Mouse (Mus musculus): ENCODE results near the gene Furin. TPM values are rescaled to one million over a fixed set of nuclear protein-coding genes. Genes with fewer than 3 reads are reported as not detected.

Gene Furin
- polyA plus RNA-seq, 1 experiment from 2014 or later, result 6.7 TPM

GRCm38 (mm10) chr7:80367232-80367631 is 38.0 kb downstream of the Furin start:
- 97% methylated on average over 7 of the region's 7 CpGs for WGBS
- Histone ChIP-seq H3K27me3 (ENCODE audit: control insufficient read depth, insufficient read depth, low read length) (no peaks in the 10 kb centered on the region), H3K36me3 (replicated peaks; ENCODE audit: control insufficient read depth, insufficient read depth) (peaks cover 64% of the 10 kb centered on the region), H3K27ac (no peak overlapping the region), H3K9me3 (ENCODE audit: control insufficient read depth, low read length) (no peaks in the 10 kb centered on the region), H3K9ac (no peak overlapping the region), H3K4me2 (replicated peaks) (no peak overlapping the region), H3K4me1 (replicated peaks; ENCODE audit: control insufficient read depth, insufficient read depth, low read length) (peaks cover 16% of the 10 kb centered on the region), H3K4me3 (replicated peaks; ENCODE audit: low read length) (no peak overlapping the region)
- ATAC-seq (ENCODE audit: low FRiP score) (no peak), DNase-seq (ENCODE audit: low spot score) (no peak)

GRCm38 (mm10) chr7:80365759-80366158 is 39.5 kb downstream of the Furin start:
- 89% methylated on average over 2 of the region's 2 CpGs for whole genome bisulfite sequencing
- Histone ChIP-seq H3K36me3 (replicated peaks; ENCODE audit: control insufficient read depth, insufficient read depth) (peaks cover 79% of the 10 kb centered on the region), H3K27ac (no peak overlapping the region), H3K4me1 (replicated peaks; ENCODE audit: control insufficient read depth, insufficient read depth, low read length) (peaks cover 16% of the 10 kb centered on the region), H3K9me3 (ENCODE audit: control insufficient read depth, low read length) (no peaks in the 10 kb centered on the region), H3K4me3 (replicated peaks; ENCODE audit: low read length) (no peak overlapping the region), H3K4me2 (replicated peaks) (no peak overlapping the region), H3K9ac (no peak overlapping the region), H3K27me3 (ENCODE audit: control insufficient read depth, insufficient read depth, low read length) (no peaks in the 10 kb centered on the region)
- ATAC-seq (ENCODE audit: low FRiP score) (no peak), DNase-seq (ENCODE audit: low spot score) (no peak)

GRCm38 (mm10) chr7:80360435-80360834 is 44.8 kb downstream of the Furin start:
- DNase-seq (ENCODE audit: low spot score) (no peak), ATAC-seq (ENCODE audit: low FRiP score) (no peak)
- H3K27me3 ChIP-seq (ENCODE audit: control insufficient read depth, insufficient read depth, low read length), result no peaks in the 10 kb centered on the region
- no peaks in the 10 kb centered on the region for H3K9me3 ChIP-seq (ENCODE audit: control insufficient read depth, low read length)
- H3K4me2 ChIP-seq (replicated peaks), result no peak overlapping the region
- H3K9ac ChIP-seq, result no peak overlapping the region
- no peak overlapping the region for H3K27ac ChIP-seq
- 78% methylated on average over 3 of the region's 3 CpGs for WGBS
- H3K4me3 ChIP-seq (replicated peaks; ENCODE audit: low read length), result no peak overlapping the region
- H3K4me1 ChIP-seq (replicated peaks; ENCODE audit: control insufficient read depth, insufficient read depth, low read length), result no peaks in the 10 kb centered on the region
- peaks cover 98% of the 10 kb centered on the region for H3K36me3 ChIP-seq (replicated peaks; ENCODE audit: control insufficient read depth, insufficient read depth)

DNA sequence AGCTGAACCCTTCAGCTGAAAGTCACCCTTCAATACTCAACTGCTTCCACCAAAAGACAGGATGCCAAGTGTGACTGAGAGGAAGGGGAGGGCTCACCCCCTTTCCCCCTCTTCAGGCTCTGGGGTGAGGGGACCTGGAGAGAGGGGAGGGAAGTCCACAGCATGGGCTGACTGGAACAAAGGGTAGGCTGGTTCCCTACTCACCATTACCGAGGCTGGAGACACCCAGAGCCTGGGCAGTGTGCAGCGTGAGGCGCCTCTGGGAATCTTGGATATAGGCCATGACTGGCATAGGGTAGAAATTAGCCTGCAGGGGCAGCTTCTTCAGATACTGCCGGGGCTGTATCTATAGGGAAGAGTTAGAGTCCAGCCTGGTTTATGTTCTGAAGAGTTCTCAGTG is 47.2 kb downstream of the Furin start:
- Histone ChIP-seq H3K4me1 (replicated peaks; ENCODE audit: control insufficient read depth, insufficient read depth, low read length) (no peaks in the 10 kb centered on the region), H3K36me3 (replicated peaks; ENCODE audit: control insufficient read depth, insufficient read depth) (peaks cover 92% of the 10 kb centered on the region), H3K4me2 (replicated peaks) (no peak overlapping the region), H3K27me3 (ENCODE audit: control insufficient read depth, insufficient read depth, low read length) (no peaks in the 10 kb centered on the region), H3K9ac (no peak overlapping the region), H3K9me3 (ENCODE audit: control insufficient read depth, low read length) (no peaks in the 10 kb centered on the region), H3K27ac (no peak overlapping the region; the same call in 1 of the 2 replicates), H3K4me3 (replicated peaks; ENCODE audit: low read length) (no peak overlapping the region)
- DNase-seq (ENCODE audit: low spot score) (no peak), ATAC-seq (ENCODE audit: low FRiP score) (no peak)
- whole genome bisulfite sequencing, result 57% methylated on average over 4 of the region's 4 CpGs

DNA sequence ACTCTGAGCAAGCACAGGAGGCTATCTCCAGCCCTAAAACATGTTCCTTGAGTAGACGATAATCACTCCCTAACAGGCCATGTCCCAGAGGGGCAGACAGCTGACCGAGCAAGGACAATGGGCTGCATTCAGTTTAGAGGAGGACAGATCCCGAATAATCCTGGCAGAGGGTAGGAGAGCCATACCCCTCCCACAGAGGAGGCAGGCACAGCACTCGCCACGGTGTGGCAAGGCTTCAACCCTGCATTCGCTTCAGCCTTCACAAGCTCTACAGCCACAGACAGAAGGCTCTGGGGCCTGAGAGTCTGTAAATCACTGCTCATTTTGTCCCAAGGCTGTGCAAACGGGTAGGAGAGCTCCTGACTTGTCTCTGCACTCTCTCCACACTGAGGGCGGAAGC is 48.1 kb downstream of the Furin start:
- DNase-seq (ENCODE audit: low spot score) (no peak), ATAC-seq (ENCODE audit: low FRiP score) (no peak)
- H3K27ac ChIP-seq, result no peak overlapping the region
- H3K4me3 ChIP-seq (replicated peaks; ENCODE audit: low read length), result no peak overlapping the region
- H3K9ac ChIP-seq, result no peak overlapping the region
- no peak overlapping the region for H3K4me2 ChIP-seq (replicated peaks)
- WGBS, result 24% methylated on average over 8 of the region's 8 CpGs
- no peaks in the 10 kb centered on the region for H3K4me1 ChIP-seq (replicated peaks; ENCODE audit: control insufficient read depth, insufficient read depth, low read length)
- peaks cover 92% of the 10 kb centered on the region for H3K36me3 ChIP-seq (replicated peaks; ENCODE audit: control insufficient read depth, insufficient read depth)
- H3K9me3 ChIP-seq (ENCODE audit: control insufficient read depth, low read length), result no peaks in the 10 kb centered on the region
- H3K27me3 ChIP-seq (ENCODE audit: control insufficient read depth, insufficient read depth, low read length), result no peaks in the 10 kb centered on the region

GRCm38 (mm10) chr7:80356351-80356750 is 48.9 kb downstream of the Furin start:
- H3K27ac ChIP-seq, result no peak overlapping the region
- no peaks in the 10 kb centered on the region for H3K9me3 ChIP-seq (ENCODE audit: control insufficient read depth, low read length)
- peaks cover 90% of the 10 kb centered on the region for H3K36me3 ChIP-seq (replicated peaks; ENCODE audit: control insufficient read depth, insufficient read depth)
- WGBS, result 89% methylated on average over 13 of the region's 13 CpGs
- H3K4me2 ChIP-seq (replicated peaks), result no peak overlapping the region
- DNase-seq (ENCODE audit: low spot score) (no peak), ATAC-seq (ENCODE audit: low FRiP score) (no peak)
- H3K4me1 ChIP-seq (replicated peaks; ENCODE audit: control insufficient read depth, insufficient read depth, low read length), result no peaks in the 10 kb centered on the region
- no peak overlapping the region for H3K4me3 ChIP-seq (replicated peaks; ENCODE audit: low read length)
- no peak overlapping the region for H3K9ac ChIP-seq
- no peaks in the 10 kb centered on the region for H3K27me3 ChIP-seq (ENCODE audit: control insufficient read depth, insufficient read depth, low read length)

DNA sequence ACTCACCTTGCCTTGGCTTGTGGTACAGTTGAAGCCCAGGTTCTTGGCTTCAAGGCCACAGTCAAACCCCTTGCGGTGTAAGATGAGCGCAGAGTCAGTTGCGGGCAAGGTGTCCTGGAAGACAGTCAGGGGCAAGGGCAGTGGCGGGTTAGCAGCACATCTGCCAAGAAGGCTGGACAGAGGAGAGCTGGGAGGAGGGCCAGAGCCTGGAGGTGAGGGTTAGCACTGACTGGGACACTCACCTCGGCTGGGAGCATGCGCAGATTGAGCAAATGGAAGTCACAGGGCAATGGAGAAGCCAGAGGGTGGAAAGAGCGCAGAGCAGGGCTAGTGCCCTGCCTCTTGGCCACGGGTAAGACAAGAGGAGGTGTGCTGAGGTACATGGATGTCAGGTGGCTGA is 52.3 kb downstream of the Furin start:
- H3K4me1 ChIP-seq (replicated peaks; ENCODE audit: control insufficient read depth, insufficient read depth, low read length), result no peaks in the 10 kb centered on the region
- no peak overlapping the region for H3K9ac ChIP-seq
- ATAC-seq (ENCODE audit: low FRiP score) (no peak), DNase-seq (ENCODE audit: low spot score) (no peak)
- H3K9me3 ChIP-seq (ENCODE audit: control insufficient read depth, low read length), result no peaks in the 10 kb centered on the region
- WGBS, result 95% methylated on average over 8 of the region's 8 CpGs
- H3K4me2 ChIP-seq (replicated peaks), result no peak overlapping the region
- peaks cover 73% of the 10 kb centered on the region for H3K36me3 ChIP-seq (replicated peaks; ENCODE audit: control insufficient read depth, insufficient read depth)
- H3K27me3 ChIP-seq (ENCODE audit: control insufficient read depth, insufficient read depth, low read length), result no peaks in the 10 kb centered on the region
- H3K4me3 ChIP-seq (replicated peaks; ENCODE audit: low read length), result no peak overlapping the region
- no peak overlapping the region for H3K27ac ChIP-seq

GRCm38 (mm10) chr7:80350808-80351207 is 54.4 kb downstream of the Furin start:
- Histone ChIP-seq H3K27me3 (ENCODE audit: control insufficient read depth, insufficient read depth, low read length) (no peaks in the 10 kb centered on the region), H3K9ac (no peak overlapping the region), H3K36me3 (replicated peaks; ENCODE audit: control insufficient read depth, insufficient read depth) (peaks cover 53% of the 10 kb centered on the region), H3K4me1 (replicated peaks; ENCODE audit: control insufficient read depth, insufficient read depth, low read length) (no peaks in the 10 kb centered on the region), H3K9me3 (ENCODE audit: control insufficient read depth, low read length) (no peaks in the 10 kb centered on the region), H3K4me2 (replicated peaks) (no peak overlapping the region), H3K27ac (no peak overlapping the region), H3K4me3 (replicated peaks; ENCODE audit: low read length) (no peak overlapping the region)
- ATAC-seq (ENCODE audit: low FRiP score), result no peak
- no peak for DNase-seq (ENCODE audit: low spot score)
- 73% methylated on average over 2 of the region's 2 CpGs for WGBS

GRCm38 (mm10) chr7:80347670-80348586 is 57.3 kb downstream of the Furin start:
- Histone ChIP-seq H3K4me3 (replicated peaks; ENCODE audit: low read length) (no peak overlapping the region), H3K9ac (no peak overlapping the region), H3K27me3 (ENCODE audit: control insufficient read depth, insufficient read depth, low read length) (no peaks in the 10 kb centered on the region), H3K36me3 (replicated peaks; ENCODE audit: control insufficient read depth, insufficient read depth) (peaks cover 30% of the 10 kb centered on the region), H3K27ac (no peak overlapping the region), H3K9me3 (ENCODE audit: control insufficient read depth, low read length) (no peaks in the 10 kb centered on the region), H3K4me1 (replicated peaks; ENCODE audit: control insufficient read depth, insufficient read depth, low read length) (peaks cover 7% of the 10 kb centered on the region), H3K4me2 (replicated peaks) (no peak overlapping the region)
- WGBS, result 72% methylated on average over 13 of the region's 13 CpGs
- ATAC-seq (ENCODE audit: low FRiP score) (no peak), DNase-seq (ENCODE audit: low spot score) (no peak)
